Mouse (Mus musculus): Measurements from ENCODE around the gene Coro1c. TPM values are rescaled to one million over a fixed set of nuclear protein-coding genes. Genes with fewer than 3 reads are reported as not detected.
"Not testable (repeated sequence)": the region's sequence is repeated elsewhere in the genome, so short reads cannot be mapped to it uniquely, and the experiment has no call there.

The Coro1c gene
- polyA plus RNA-seq, 1 experiment from 2014 or later = 235 TPM

- Histone ChIP-seq H3K27me3 (peaks cover 11% of the 10 kb centered on the region; the same call in 1 of the 2 replicates), H3K36me3 (ENCODE audit: poor library complexity, severe bottlenecking) (no peaks in the 10 kb centered on the region), H3K9me3 (replicated peaks) (0 out of 2 replicates have a peak, but pooled peaks cover 4% of the 10 kb centered on the region), H3K4me2 (no peak overlapping the region), H3K4me3 (no peak overlapping the region), H3K4me1 (peaks cover 10% of the 10 kb centered on the region; the same call in 1 of the 2 replicates), H3K9ac (no peak overlapping the region), H3K27ac (no peak overlapping the region)
- WGBS = 54% methylated on average over 11 of the region's 11 CpGs
- ATAC-seq = no peak
These were observed 93.5 kb downstream of the Coro1c start for GRCm38 (mm10) chr5:113815041-113815389.

- H3K36me3 ChIP-seq (ENCODE audit: poor library complexity, severe bottlenecking) = no peaks in the 10 kb centered on the region
- H3K9ac ChIP-seq = no peak overlapping the region
These were observed 94.2 kb downstream of the Coro1c start for GRCm38 (mm10) chr5:113814111-113815040.

GRCm38 (mm10) chr5:113813608-113814007, 95.0 kb downstream of the Coro1c start:
- ATAC-seq = no peak
- Histone ChIP-seq H3K4me3 (no peak overlapping the region), H3K4me2 (no peak overlapping the region), H3K27ac (no peak overlapping the region), H3K9ac (no peak overlapping the region), H3K9me3 (replicated peaks) (0 out of 2 replicates have a peak, but pooled peaks cover 4% of the 10 kb centered on the region), H3K4me1 (peaks cover 10% of the 10 kb centered on the region; the same call in 1 of the 2 replicates), H3K36me3 (ENCODE audit: poor library complexity, severe bottlenecking) (no peaks in the 10 kb centered on the region), H3K27me3 (peaks cover 11% of the 10 kb centered on the region; the same call in 1 of the 2 replicates)
- WGBS = 23% methylated on average over 9 of the region's 9 CpGs

More at GRCm38 (mm10) chr5:113814111-113815040, 94.2 kb downstream of the Coro1c start:
- H3K27ac ChIP-seq = no peak overlapping the region
- H3K4me3 ChIP-seq = no peak overlapping the region
- peaks cover 10% of the 10 kb centered on the region; the same call in 1 of the 2 replicates for H3K4me1 ChIP-seq
- H3K27me3 ChIP-seq = peaks cover 11% of the 10 kb centered on the region; the same call in 1 of the 2 replicates
- no peak overlapping the region for H3K4me2 ChIP-seq
- no peak for ATAC-seq
- 38% methylated on average over 27 of the region's 27 CpGs for WGBS
- H3K9me3 ChIP-seq (replicated peaks) = 0 out of 2 replicates have a peak, but pooled peaks cover 4% of the 10 kb centered on the region

- ATAC-seq = no peak
- no peak overlapping the region for H3K4me2 ChIP-seq
- H3K9ac ChIP-seq = no peak overlapping the region
- H3K27me3 ChIP-seq = peaks cover 11% of the 10 kb centered on the region; the same call in 1 of the 2 replicates
- H3K4me1 ChIP-seq = peaks cover 10% of the 10 kb centered on the region; the same call in 1 of the 2 replicates
- H3K27ac ChIP-seq = no peak overlapping the region
- WGBS = 97% methylated on average over 2 of the region's 2 CpGs
- no peak overlapping the region for H3K4me3 ChIP-seq
- H3K36me3 ChIP-seq (ENCODE audit: poor library complexity, severe bottlenecking) = no peaks in the 10 kb centered on the region
- H3K9me3 ChIP-seq (replicated peaks) = 0 out of 2 replicates have a peak, but pooled peaks cover 4% of the 10 kb centered on the region
These were observed 95.9 kb downstream of the Coro1c start for GRCm38 (mm10) chr5:113812638-113813037.

GRCm38 (mm10) chr5:113811824-113812420, 96.6 kb downstream of the Coro1c start:
- H3K27me3 ChIP-seq = peaks cover 14% of the 10 kb centered on the region; the same call in 1 of the 2 replicates
- H3K27ac ChIP-seq; ATAC-seq; H3K4me2 ChIP-seq; H3K4me1 ChIP-seq; H3K9ac ChIP-seq; H3K9me3 ChIP-seq (replicated peaks); H3K36me3 ChIP-seq (ENCODE audit: poor library complexity, severe bottlenecking); H3K4me3 ChIP-seq: not testable (repeated sequence)
- WGBS = 23% methylated on average over 11 of the region's 12 CpGs

GRCm38 (mm10) chr5:113810111-113810510, 98.4 kb downstream of the Coro1c start:
- peaks cover under 1% of the 10 kb centered on the region; the same call in 1 of the 2 replicates for H3K4me1 ChIP-seq
- 94% methylated on average over 4 of the region's 4 CpGs for WGBS
- H3K36me3 ChIP-seq (ENCODE audit: poor library complexity, severe bottlenecking) = no peaks in the 10 kb centered on the region
- no peak for ATAC-seq
- no peak overlapping the region for H3K4me2 ChIP-seq
- H3K4me3 ChIP-seq = no peak overlapping the region
- H3K9ac ChIP-seq = no peak overlapping the region
- H3K9me3 ChIP-seq (replicated peaks) = 0 out of 2 replicates have a peak, but pooled peaks cover 4% of the 10 kb centered on the region
- no peak overlapping the region for H3K27ac ChIP-seq
- H3K27me3 ChIP-seq = peaks cover 13% of the 10 kb centered on the region; the same call in 1 of the 2 replicates

GRCm38 (mm10) chr5:113808177-113808576, 100.4 kb downstream of the Coro1c start:
- WGBS = 95% methylated on average over 2 of the region's 2 CpGs
- Histone ChIP-seq H3K4me2 (no peak overlapping the region), H3K27me3 (0 out of 2 replicates have a peak, but pooled peaks cover 3% of the 10 kb centered on the region)

GRCm38 (mm10) chr5:113807712-113808111, 100.8 kb downstream of the Coro1c start:
- ATAC-seq = no peak
- Histone ChIP-seq H3K9me3 (replicated peaks) (0 out of 2 replicates have a peak, but pooled peaks cover 4% of the 10 kb centered on the region), H3K27ac (no peak overlapping the region), H3K36me3 (ENCODE audit: poor library complexity, severe bottlenecking) (no peaks in the 10 kb centered on the region), H3K4me2 (no peak overlapping the region), H3K27me3 (0 out of 2 replicates have a peak, but pooled peaks cover 3% of the 10 kb centered on the region), H3K9ac (no peak overlapping the region), H3K4me1 (no peaks in the 10 kb centered on the region), H3K4me3 (no peak overlapping the region)
- 70% methylated on average over 9 of the region's 9 CpGs for WGBS

More at GRCm38 (mm10) chr5:113808177-113808576, 100.4 kb downstream of the Coro1c start:
- Histone ChIP-seq H3K4me1 (no peaks in the 10 kb centered on the region), H3K9ac (no peak overlapping the region), H3K9me3 (replicated peaks) (0 out of 2 replicates have a peak, but pooled peaks cover 4% of the 10 kb centered on the region), H3K27ac (no peak overlapping the region), H3K4me3 (no peak overlapping the region), H3K36me3 (ENCODE audit: poor library complexity, severe bottlenecking) (no peaks in the 10 kb centered on the region)
- no peak for ATAC-seq

- H3K36me3 ChIP-seq (ENCODE audit: poor library complexity, severe bottlenecking) = no peaks in the 10 kb centered on the region
- H3K9me3 ChIP-seq (replicated peaks) = 0 out of 2 replicates have a peak, but pooled peaks cover 2% of the 10 kb centered on the region
- H3K9ac ChIP-seq = no peak overlapping the region
- H3K4me3 ChIP-seq = no peak overlapping the region
- no peak overlapping the region for H3K4me2 ChIP-seq
- WGBS = 49% methylated on average over 10 of the region's 10 CpGs
- 0 out of 2 replicates have a peak, but pooled peaks cover 3% of the 10 kb centered on the region for H3K27me3 ChIP-seq
- no peak overlapping the region for H3K27ac ChIP-seq
- no peak for ATAC-seq
- H3K4me1 ChIP-seq = no peaks in the 10 kb centered on the region
These were observed 102.1 kb downstream of the Coro1c start for GRCm38 (mm10) chr5:113806414-113806813.

GRCm38 (mm10) chr5:113805301-113805700, 103.3 kb downstream of the Coro1c start:
- H3K4me3 ChIP-seq = no peak overlapping the region
- WGBS = 90% methylated on average over 9 of the region's 9 CpGs
- no peak overlapping the region for H3K9ac ChIP-seq
- ATAC-seq = no peak
- H3K4me2 ChIP-seq = no peak overlapping the region
- H3K36me3 ChIP-seq (ENCODE audit: poor library complexity, severe bottlenecking) = no peaks in the 10 kb centered on the region
- H3K27ac ChIP-seq = no peak overlapping the region
- H3K27me3 ChIP-seq = 0 out of 2 replicates have a peak, but pooled peaks cover 3% of the 10 kb centered on the region
- no peaks in the 10 kb centered on the region for H3K9me3 ChIP-seq (replicated peaks)
- H3K4me1 ChIP-seq = peaks cover 5% of the 10 kb centered on the region

GRCm38 (mm10) chr5:113804395-113804966, 104.1 kb downstream of the Coro1c start:
- Histone ChIP-seq H3K4me3 (no peak overlapping the region), H3K4me2 (no peak overlapping the region), H3K4me1 (peaks cover 11% of the 10 kb centered on the region), H3K27me3 (0 out of 2 replicates have a peak, but pooled peaks cover 7% of the 10 kb centered on the region), H3K9me3 (replicated peaks) (no peaks in the 10 kb centered on the region), H3K27ac (no peak overlapping the region), H3K9ac (no peak overlapping the region), H3K36me3 (ENCODE audit: poor library complexity, severe bottlenecking) (no peaks in the 10 kb centered on the region)
- WGBS = 65% methylated on average over 7 of the region's 7 CpGs
- ATAC-seq = no peak
